Mouse (Mus musculus) heart, embryonic 16.5 days (tissue): ENCODE measurements around the gene B4galt7. TPM values are rescaled to one million over a fixed set of nuclear protein-coding genes. Genes with fewer than 3 reads are reported as not detected.
"Not testable (repeated sequence)": the region's sequence is repeated elsewhere in the genome, so short reads cannot be mapped to it uniquely, and the experiment has no call there.

Experiments used
- ATAC-seq: fragments of 200-750 bp; cut with Nextera tagmentation; replicated peaks from 2 replicates; pipeline ENCODE4 v1.8.0; 2017; ENCODE audit warnings: moderate number of reproducible peaks; ENCODE audit not compliant: insufficient read depth, low FRiP score; ENCODE audit errors: extremely low read depth
- H3K27ac ChIP-seq: fragments of 300-500 bp; sonication (generic); 2 replicates; pipeline ENCODE4 v1.5.1; 2014; ENCODE audit warnings: mild to moderate bottlenecking, low read length, control low read depth, moderate library complexity
- H3K27me3 ChIP-seq: fragments of 300-500 bp; sonication (generic); 2 replicates; pipeline ENCODE4 v1.6.1; 2014; ENCODE audit warnings: low read length, mixed read lengths; ENCODE audit not compliant: control insufficient read depth, insufficient read depth
- H3K36me3 ChIP-seq: fragments of 300-500 bp; sonication (generic); 2 replicates; pipeline ENCODE4 v1.6.1; 2014; ENCODE audit not compliant: control insufficient read depth, insufficient read depth
- H3K4me1 ChIP-seq: fragments of 300-500 bp; sonication (generic); 2 replicates; pipeline ENCODE4 v1.6.1; 2014; ENCODE audit warnings: low read length, mixed read lengths; ENCODE audit not compliant: control insufficient read depth, insufficient read depth
- H3K4me2 ChIP-seq: fragments of 300-500 bp; sonication (generic); 2 replicates; pipeline ENCODE4 v1.6.1; 2014; ENCODE audit warnings: low read depth, mild to moderate bottlenecking, control low read depth, low read length
- H3K4me3 ChIP-seq: fragments of 300-500 bp; sonication (generic); 2 replicates; pipeline ENCODE4 v1.5.1; 2014; ENCODE audit warnings: mild to moderate bottlenecking, control low read depth, low read length
- H3K9ac ChIP-seq: fragments of 300-500 bp; sonication (generic); 2 replicates; pipeline ENCODE4 v1.6.1; 2014; ENCODE audit warnings: low read length, control low read depth
- H3K9me3 ChIP-seq: fragments of 300-500 bp; sonication (generic); replicated peaks from 2 replicates; pipeline ENCODE4 v1.6.1; 2016; ENCODE audit warnings: low read length; ENCODE audit not compliant: control insufficient read depth
- WGBS: fragments of 180-500 bp; shearing (Covaris S2); extraction: QIAGEN DNeasy Blood & Tissue Kit; methylation state at CpG from one replicate; pipeline ENCODE4 v1.1.7; 2014; 5-methylcytosine and 5-hydroxymethylcytosine counted together
- polyA plus RNA-seq: library from polyadenylated mRNA; unstranded; fragments of >200 nt; fragmentation: Nextera tagmentation; extraction: Ambion mirVana; gene quantifications from 2 replicates; pipeline ENCODE4 v1.2.1, GENCODE M21; 2015

Gene B4galt7
- polyA plus RNA-seq, result 18.1 and 18.9 TPM in 2 replicates

- Histone ChIP-seq H3K4me1 (peaks cover 12% of the 10 kb centered on the region), H3K4me2 (peak within 1 kb of the TSS; percentile 89), H3K9ac (peak within 1 kb of the TSS; percentile 89), H3K9me3 (no peaks in the 10 kb centered on the region), H3K27me3 (no peaks in the 10 kb centered on the region), H3K36me3 (peaks cover 26% of the 10 kb centered on the region), H3K27ac (peak within 1 kb of the TSS; percentile 74), H3K4me3 (peak within 1 kb of the TSS; percentile 83)
- peak; percentile 92 for ATAC-seq
- WGBS, result 9% methylated on average over 46 of the region's 51 CpGs
Observed at GRCm38 (mm10) chr13:55599566-55600540, at the start of gene B4galt7. TSS of gene B4galt7 (plus strand) at chr13:55599896.

DNA sequence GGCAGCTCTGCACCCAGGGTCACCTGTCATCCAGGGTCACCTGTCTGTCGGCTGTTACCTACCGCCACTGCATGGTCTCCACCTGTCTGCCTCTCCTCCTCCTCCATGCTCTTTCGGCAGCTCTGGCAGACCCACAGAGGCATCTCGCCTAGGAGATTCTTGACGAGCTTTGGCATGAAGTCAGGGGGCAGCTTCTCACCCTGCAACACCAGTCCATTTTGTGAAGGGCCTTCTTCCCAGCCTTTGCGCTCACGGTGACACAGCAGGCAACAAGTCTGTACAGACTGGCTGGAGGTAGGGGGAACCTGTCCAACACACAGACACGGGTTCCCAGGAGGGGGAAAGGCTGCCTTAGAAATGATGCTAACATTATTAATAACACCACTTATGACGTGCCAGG is 43.8 kb upstream of the B4galt7 start:
- Histone ChIP-seq H3K4me3 (no peak overlapping the region), H3K4me2 (no peak overlapping the region), H3K27ac (no peak overlapping the region), H3K4me1 (no peaks in the 10 kb centered on the region), H3K36me3 (no peaks in the 10 kb centered on the region; the same call in 1 of the 2 replicates), H3K9me3 (no peaks in the 10 kb centered on the region), H3K9ac (no peak overlapping the region), H3K27me3 (no peaks in the 10 kb centered on the region)
- WGBS, result 90% methylated on average over 9 of the region's 9 CpGs
- ATAC-seq, result no peak

- Histone ChIP-seq H3K4me2 (no peak overlapping the region), H3K4me3 (no peak overlapping the region), H3K9me3 (no peaks in the 10 kb centered on the region), H3K9ac (no peak overlapping the region), H3K27me3 (no peaks in the 10 kb centered on the region), H3K4me1 (no peaks in the 10 kb centered on the region), H3K36me3 (no peaks in the 10 kb centered on the region), H3K27ac (no peak overlapping the region)
- ATAC-seq, result no peak
- 75% methylated on average over 6 of the region's 6 CpGs for WGBS
Observed at GRCm38 (mm10) chr13:55557499-55557898, 42.2 kb upstream of the B4galt7 start.

DNA sequence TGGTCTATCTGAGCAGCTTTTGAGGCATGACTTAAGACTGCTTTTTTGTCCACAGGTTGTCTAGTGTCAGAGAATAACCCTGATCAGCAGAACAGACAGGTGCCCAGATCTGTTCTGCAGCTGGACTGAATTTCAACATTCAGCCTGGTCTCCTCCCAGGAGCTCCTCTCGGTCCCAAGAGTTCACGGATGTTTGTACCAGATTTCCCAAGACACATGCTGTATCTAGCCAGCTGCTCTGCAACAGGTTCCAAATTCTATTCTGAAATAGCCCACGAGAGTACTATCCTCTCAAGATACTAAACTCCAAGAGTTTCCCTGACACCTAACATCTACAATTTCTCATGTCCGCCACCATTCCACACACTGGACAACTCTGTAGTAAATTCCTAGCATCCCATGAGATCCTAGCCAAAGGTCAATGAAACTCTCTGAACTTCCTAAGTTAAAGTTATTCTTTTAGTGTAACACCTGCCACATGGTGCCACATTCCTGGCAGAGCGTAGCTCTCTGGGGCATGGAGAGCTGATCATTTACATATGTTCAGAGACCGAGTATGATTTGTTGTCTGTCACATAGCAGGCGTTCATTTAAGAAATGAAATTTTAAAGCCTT is 36.3 kb upstream of the B4galt7 start:
- no peak for ATAC-seq
- WGBS, result 84% methylated on average over 7 of the region's 7 CpGs
- H3K36me3 ChIP-seq, result no peaks in the 10 kb centered on the region; the same call in 1 of the 2 replicates

DNA sequence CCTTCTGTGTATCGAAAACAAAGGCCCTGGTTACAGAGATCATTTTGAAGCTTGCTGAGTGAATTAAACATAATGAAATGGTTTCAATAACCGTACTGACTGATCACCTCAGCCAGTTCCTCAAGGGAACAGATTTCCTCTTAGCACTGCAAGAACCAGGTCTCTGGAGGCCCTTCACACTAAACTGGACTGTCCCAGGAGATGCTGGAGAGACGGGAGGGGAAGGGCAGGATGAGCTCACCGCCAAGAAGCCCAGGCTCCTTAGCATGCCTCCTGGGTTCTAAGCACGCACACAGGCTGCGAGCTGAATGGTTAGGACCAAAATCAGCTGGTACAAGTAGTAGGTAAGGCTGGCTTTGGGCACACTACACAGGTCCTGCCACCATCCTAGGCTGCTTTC is 32.7 kb upstream of the B4galt7 start:
- Histone ChIP-seq H3K4me1 (peaks cover 14% of the 10 kb centered on the region), H3K9me3 (no peaks in the 10 kb centered on the region), H3K4me2 (no peak overlapping the region), H3K4me3 (no peak overlapping the region), H3K9ac (no peak overlapping the region), H3K27ac (no peak overlapping the region), H3K27me3 (no peaks in the 10 kb centered on the region), H3K36me3 (no peaks in the 10 kb centered on the region; the same call in 1 of the 2 replicates)
- WGBS, result 85% methylated on average over 6 of the region's 6 CpGs
- ATAC-seq, result no peak

More for the DNA sequence above, 36.3 kb upstream of the B4galt7 start:
- Histone ChIP-seq H3K4me1 (no peaks in the 10 kb centered on the region), H3K27ac (no peak overlapping the region), H3K9ac (no peak overlapping the region), H3K9me3 (no peaks in the 10 kb centered on the region), H3K27me3 (no peaks in the 10 kb centered on the region), H3K4me3 (no peak overlapping the region), H3K4me2 (no peak overlapping the region)

- no peak for ATAC-seq
- Histone ChIP-seq H3K4me1 (peaks cover 16% of the 10 kb centered on the region), H3K4me3 (no peak overlapping the region), H3K4me2 (no peak overlapping the region), H3K27ac (no peak overlapping the region), H3K27me3 (no peaks in the 10 kb centered on the region), H3K9me3 (no peaks in the 10 kb centered on the region), H3K9ac (no peak overlapping the region), H3K36me3 (no peaks in the 10 kb centered on the region; the same call in 1 of the 2 replicates)
- WGBS, result 86% methylated on average over 2 of the region's 2 CpGs
Observed at GRCm38 (mm10) chr13:55567949-55568348, 31.7 kb upstream of the B4galt7 start.

DNA sequence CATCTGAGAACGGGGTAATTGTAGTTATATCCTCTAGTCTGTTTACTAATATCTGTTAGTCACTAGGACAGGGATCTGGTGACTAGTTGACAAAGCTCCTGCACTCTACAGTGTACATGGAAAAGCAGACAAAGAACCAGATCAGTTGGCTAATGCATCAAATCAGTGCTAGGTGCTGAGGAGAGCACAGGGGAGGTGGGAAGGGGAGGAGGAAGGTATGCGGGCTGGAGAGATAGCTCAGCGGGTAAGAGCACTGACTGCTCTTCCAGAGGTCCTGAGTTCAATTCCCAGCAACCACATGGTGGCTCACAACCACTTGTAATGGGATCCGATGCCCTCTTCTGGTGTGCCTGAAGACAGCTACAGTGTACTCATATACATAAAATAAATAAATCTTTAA is 31.2 kb upstream of the B4galt7 start:
- not testable (repeated sequence) for H3K9ac ChIP-seq, ATAC-seq, H3K36me3 ChIP-seq, H3K27me3 ChIP-seq, H3K4me3 ChIP-seq, H3K4me2 ChIP-seq, H3K27ac ChIP-seq, H3K9me3 ChIP-seq
- peaks cover 16% of the 10 kb centered on the region for H3K4me1 ChIP-seq
- 81% methylated on average over 4 of the region's 4 CpGs for WGBS

- Histone ChIP-seq H3K27me3 (no peaks in the 10 kb centered on the region), H3K27ac (peak overlapping the region; percentile 73), H3K4me2 (peak overlapping the region; percentile 99), H3K4me3 (peak overlapping the region; percentile 77), H3K4me1 (peaks cover 16% of the 10 kb centered on the region), H3K36me3 (no peaks in the 10 kb centered on the region; the same call in 1 of the 2 replicates), H3K9ac (peak overlapping the region; percentile 91), H3K9me3 (no peaks in the 10 kb centered on the region)
- WGBS, result 9% methylated on average over 16 of the region's 16 CpGs
- ATAC-seq, result no peak
Observed at GRCm38 (mm10) chr13:55569726-55570285, 29.9 kb upstream of the B4galt7 start.
